Mouse (Mus musculus) midbrain, embryonic 12.5 days (tissue): Measurements from ENCODE around the gene Ckap4. TPM values are rescaled to one million over a fixed set of nuclear protein-coding genes. Genes with fewer than 3 reads are reported as not detected.

Experiments used
- ATAC-seq: fragments of 200-750 bp; cut with Nextera tagmentation; 2 replicates; pipeline ENCODE4 v1.8.0; 2017; ENCODE audit warnings: low read depth, moderate TSS enrichment, moderate library complexity; ENCODE audit not compliant: low FRiP score
- H3K27ac ChIP-seq: fragments of 300-500 bp; sonication (generic); replicated peaks from 2 replicates; pipeline ENCODE4 v1.5.1; 2016; ENCODE audit warnings: mild to moderate bottlenecking
- H3K27me3 ChIP-seq: fragments of 300-500 bp; sonication (generic); 2 replicates; pipeline ENCODE4 v1.6.1; 2016; ENCODE audit warnings: mild to moderate bottlenecking
- H3K36me3 ChIP-seq: fragments of 300-500 bp; sonication (generic); 2 replicates; pipeline ENCODE4 v1.6.1; 2016
- H3K4me1 ChIP-seq: fragments of 300-500 bp; sonication (generic); 2 replicates; pipeline ENCODE4 v1.6.1; 2016
- H3K4me2 ChIP-seq: fragments of 300-500 bp; sonication (generic); replicated peaks from 2 replicates; pipeline ENCODE4 v1.6.1; 2016; ENCODE audit warnings: mild to moderate bottlenecking, moderate library complexity
- H3K4me3 ChIP-seq: fragments of 300-500 bp; sonication (generic); 2 replicates; pipeline ENCODE4 v1.5.1; 2016; ENCODE audit warnings: mild to moderate bottlenecking
- H3K9ac ChIP-seq: fragments of 300-500 bp; sonication (generic); replicated peaks from 2 replicates; pipeline ENCODE4 v1.6.1; 2016; ENCODE audit warnings: mild to moderate bottlenecking, moderate library complexity
- H3K9me3 ChIP-seq: fragments of 300-500 bp; sonication (generic); 2 replicates; pipeline ENCODE4 v1.6.1; 2016; ENCODE audit warnings: mild to moderate bottlenecking
- WGBS: fragments of 180-500 bp; shearing (Covaris S2); methylation state at CpG from one replicate; pipeline ENCODE4 v1.1.7; 2016; 5-methylcytosine and 5-hydroxymethylcytosine counted together
- polyA plus RNA-seq: library from polyadenylated mRNA; unstranded; fragments of >200 nt; fragmentation: Nextera tagmentation; extraction: Ambion mirVana; gene quantifications from 2 replicates; pipeline ENCODE4 v1.2.1, GENCODE M21; 2016

The Ckap4 gene
- polyA plus RNA-seq, 1 experiment from 2014 or later, result 105 TPM

DNA sequence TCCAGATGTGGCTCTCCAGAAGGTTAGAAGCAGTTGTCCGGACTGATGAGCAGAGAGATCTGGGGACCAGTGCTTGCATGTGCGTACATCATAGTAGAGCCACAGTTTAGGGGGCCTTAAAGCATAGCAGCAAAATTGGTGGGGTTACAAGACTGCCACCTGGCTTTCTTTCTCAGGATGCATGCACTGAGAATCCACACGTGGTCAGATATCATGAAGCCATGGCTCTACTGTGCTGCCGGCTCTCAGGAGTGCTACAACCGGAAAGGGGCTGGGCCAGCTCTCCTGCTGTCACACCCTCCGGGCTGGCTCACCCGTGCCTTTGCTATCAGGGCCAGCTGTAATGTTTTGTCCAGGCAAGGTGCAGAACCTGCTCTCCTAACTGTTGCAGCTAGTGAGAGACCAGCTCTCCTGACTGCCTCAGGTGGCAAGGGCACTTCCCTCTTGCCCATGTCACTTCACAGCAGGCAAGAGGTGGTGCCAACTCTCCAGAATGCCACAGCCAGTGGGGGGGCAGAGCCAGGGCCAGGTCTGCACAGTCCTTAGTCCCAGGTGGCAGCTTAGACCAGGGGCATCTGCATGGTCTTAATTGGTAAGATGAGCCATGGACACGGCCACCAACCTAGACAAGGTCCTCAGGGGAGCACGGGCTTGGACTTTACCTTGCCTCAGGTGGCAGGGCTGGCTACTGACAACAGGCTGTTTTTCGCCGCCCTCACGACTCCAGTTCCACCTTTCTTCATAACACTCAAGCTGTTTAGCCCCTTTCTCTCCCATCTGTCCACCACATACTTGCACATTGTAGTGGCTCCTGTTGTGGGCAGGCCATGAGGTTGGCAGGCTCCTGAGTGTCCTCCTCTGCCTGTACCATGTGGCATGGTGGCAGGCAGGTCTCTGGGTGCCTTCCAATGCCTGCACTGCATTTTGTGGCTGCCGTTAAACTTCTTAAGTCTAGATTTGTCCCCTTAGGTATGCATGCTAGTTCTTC lies 29.0 kb upstream of the Ckap4 start:
- no peak for ATAC-seq
- no peaks in the 10 kb centered on the region for H3K4me1 ChIP-seq
- H3K27ac ChIP-seq, result no peak overlapping the region
- no peak overlapping the region for H3K9ac ChIP-seq
- H3K9me3 ChIP-seq, result 0 out of 2 replicates have a peak, but pooled peaks cover 9% of the 10 kb centered on the region
- no peaks in the 10 kb centered on the region for H3K36me3 ChIP-seq
- 75% methylated on average over 13 of the region's 13 CpGs for WGBS
- 0 out of 2 replicates have a peak, but pooled peaks cover 2% of the 10 kb centered on the region for H3K27me3 ChIP-seq
- no peak overlapping the region for H3K4me2 ChIP-seq
- H3K4me3 ChIP-seq, result no peak overlapping the region

DNA sequence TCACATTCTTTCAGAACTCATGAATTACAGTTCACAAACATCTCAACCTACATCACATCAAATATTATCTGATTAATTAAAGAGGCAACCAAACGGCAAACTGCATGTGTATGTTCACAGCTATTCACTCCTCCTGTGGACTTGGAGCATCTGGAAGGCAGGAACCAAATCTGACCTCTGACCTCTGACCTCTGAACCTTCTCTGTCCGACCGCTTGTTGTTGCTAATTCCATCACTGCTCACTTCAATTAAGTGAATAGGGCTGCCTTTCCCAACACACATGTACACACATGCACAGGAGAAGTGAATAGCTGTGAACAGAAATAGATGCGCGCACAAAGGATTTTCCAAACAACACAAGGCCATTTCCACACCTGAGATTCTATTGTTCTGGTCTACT lies 28.3 kb upstream of the Ckap4 start:
- Histone ChIP-seq H3K4me1 (no peaks in the 10 kb centered on the region), H3K27ac (no peak overlapping the region), H3K9me3 (0 out of 2 replicates have a peak, but pooled peaks cover 10% of the 10 kb centered on the region), H3K9ac (no peak overlapping the region), H3K36me3 (no peaks in the 10 kb centered on the region), H3K4me2 (no peak overlapping the region), H3K4me3 (no peak overlapping the region), H3K27me3 (0 out of 2 replicates have a peak, but pooled peaks cover 2% of the 10 kb centered on the region)
- no peak for ATAC-seq
- WGBS, result 62% methylated on average over 5 of the region's 5 CpGs

DNA sequence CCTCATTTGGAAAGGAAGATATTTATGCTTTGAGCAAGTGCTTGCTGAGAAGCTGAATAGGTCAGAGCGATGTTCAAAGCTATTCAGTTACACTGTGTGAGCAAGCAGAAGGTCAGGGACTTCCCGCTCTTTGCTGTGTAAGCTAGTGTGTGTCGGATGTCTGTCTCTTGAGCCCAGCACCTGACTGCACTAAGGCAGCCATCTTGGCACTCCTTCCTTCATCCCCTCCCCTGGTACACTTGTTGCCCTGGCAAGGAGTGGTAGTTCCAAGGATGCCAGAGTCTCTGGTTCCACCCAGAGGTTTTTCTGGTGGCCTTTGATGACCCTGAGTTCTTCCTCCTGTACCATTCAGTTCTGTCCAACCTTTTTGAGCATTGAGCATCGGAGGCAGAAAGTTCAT lies 26.1 kb upstream of the Ckap4 start:
- Histone ChIP-seq H3K36me3 (no peaks in the 10 kb centered on the region), H3K9me3 (0 out of 2 replicates have a peak, but pooled peaks cover 10% of the 10 kb centered on the region), H3K4me3 (no peak overlapping the region), H3K9ac (no peak overlapping the region), H3K4me1 (no peaks in the 10 kb centered on the region), H3K4me2 (no peak overlapping the region), H3K27me3 (0 out of 2 replicates have a peak, but pooled peaks cover 2% of the 10 kb centered on the region), H3K27ac (no peak overlapping the region)
- WGBS, result 82% methylated on average over 4 of the region's 4 CpGs
- no peak for ATAC-seq

DNA sequence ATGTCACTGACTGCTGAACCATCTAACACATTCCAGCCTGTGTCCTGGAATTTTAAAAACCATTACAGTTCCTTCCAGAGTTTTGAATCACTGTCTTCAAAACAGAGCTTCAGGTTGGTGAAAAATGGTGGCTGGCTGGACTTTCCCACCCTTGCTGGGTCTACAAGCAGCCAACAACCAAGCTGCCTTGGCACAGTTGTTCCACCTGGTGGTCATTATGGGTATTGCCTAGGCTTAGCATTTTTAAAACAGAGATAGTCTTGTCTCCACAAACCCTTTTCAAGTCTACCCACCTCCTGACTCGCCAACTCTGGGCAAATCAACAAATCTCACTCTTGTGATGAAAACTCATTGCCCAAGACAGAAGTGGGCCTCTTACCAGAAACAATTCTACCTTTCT lies 24.6 kb upstream of the Ckap4 start:
- no peak for ATAC-seq
- Histone ChIP-seq H3K27ac (no peak overlapping the region), H3K27me3 (0 out of 2 replicates have a peak, but pooled peaks cover 2% of the 10 kb centered on the region), H3K4me3 (no peak overlapping the region), H3K36me3 (no peaks in the 10 kb centered on the region), H3K4me2 (no peak overlapping the region), H3K4me1 (no peaks in the 10 kb centered on the region), H3K9ac (no peak overlapping the region), H3K9me3 (0 out of 2 replicates have a peak, but pooled peaks cover 10% of the 10 kb centered on the region)
- 89% methylated on average over 1 of the region's 1 CpGs for WGBS

DNA sequence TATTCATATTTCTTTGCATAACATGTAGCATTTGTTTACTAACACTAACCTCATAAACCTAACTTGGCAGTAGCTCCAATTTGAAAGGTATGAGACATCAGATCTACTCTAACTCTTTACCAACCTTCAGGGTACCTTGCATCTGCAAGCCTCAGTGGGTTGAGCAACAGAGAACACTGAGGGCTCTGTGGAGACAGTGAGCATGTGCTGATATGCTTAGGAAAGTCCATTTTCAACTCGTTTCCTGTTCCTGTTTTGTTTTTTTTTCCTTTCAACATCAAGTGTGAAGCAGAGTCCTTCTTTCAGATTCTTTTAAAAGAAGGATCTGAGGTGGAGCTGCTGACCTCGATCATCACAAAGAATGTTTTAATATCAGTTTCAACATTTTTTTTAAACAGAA lies 22.3 kb upstream of the Ckap4 start:
- Histone ChIP-seq H3K4me2 (no peak overlapping the region), H3K9ac (no peak overlapping the region), H3K36me3 (no peaks in the 10 kb centered on the region), H3K9me3 (peaks cover 12% of the 10 kb centered on the region; the same call in 1 of the 2 replicates), H3K4me1 (no peaks in the 10 kb centered on the region), H3K27ac (no peak overlapping the region), H3K4me3 (no peak overlapping the region), H3K27me3 (no peaks in the 10 kb centered on the region)
- WGBS, result 85% methylated on average over 2 of the region's 2 CpGs
- no peak for ATAC-seq

DNA sequence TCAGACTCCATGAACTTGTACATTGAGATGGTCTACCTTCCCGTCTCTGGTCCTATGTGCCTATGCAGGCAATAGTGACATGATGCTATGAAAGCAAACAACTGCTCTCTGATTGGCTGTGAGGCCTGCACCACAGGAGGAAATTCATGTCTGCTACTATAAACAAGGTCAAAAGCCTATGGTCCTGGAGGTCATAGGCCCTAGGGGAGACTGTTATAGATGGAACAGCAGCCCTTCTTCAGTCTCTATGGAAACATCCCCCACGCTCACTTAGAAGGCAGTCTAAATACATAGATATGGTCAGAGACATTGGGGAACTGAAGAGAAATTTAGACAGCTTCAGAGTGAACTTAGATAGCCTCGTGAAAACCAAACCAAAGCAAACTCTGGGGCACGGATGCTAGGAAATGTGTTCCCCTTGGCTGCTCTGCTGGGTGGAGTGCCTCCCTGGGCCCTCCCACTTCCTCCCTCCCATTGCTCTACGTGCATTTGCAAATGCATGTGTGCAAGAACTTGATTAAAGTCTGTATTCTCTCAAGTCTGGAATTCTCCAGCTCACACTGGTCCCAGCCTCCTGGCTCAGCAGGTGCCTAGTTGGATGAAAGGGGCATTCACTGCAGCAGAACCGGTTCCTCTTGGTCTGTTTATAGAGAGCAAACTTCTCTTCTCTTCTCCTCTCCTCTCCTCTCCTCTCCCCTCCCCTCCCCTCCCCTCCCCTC lies 20.6 kb upstream of the Ckap4 start:
- Histone ChIP-seq H3K4me2 (no peak overlapping the region), H3K4me1 (no peaks in the 10 kb centered on the region), H3K9ac (no peak overlapping the region), H3K36me3 (no peaks in the 10 kb centered on the region), H3K9me3 (peaks cover 13% of the 10 kb centered on the region; the same call in 1 of the 2 replicates), H3K27ac (no peak overlapping the region), H3K27me3 (no peaks in the 10 kb centered on the region), H3K4me3 (no peak overlapping the region)
- ATAC-seq, result no peak
- WGBS, result 37% methylated on average over 6 of the region's 6 CpGs

DNA sequence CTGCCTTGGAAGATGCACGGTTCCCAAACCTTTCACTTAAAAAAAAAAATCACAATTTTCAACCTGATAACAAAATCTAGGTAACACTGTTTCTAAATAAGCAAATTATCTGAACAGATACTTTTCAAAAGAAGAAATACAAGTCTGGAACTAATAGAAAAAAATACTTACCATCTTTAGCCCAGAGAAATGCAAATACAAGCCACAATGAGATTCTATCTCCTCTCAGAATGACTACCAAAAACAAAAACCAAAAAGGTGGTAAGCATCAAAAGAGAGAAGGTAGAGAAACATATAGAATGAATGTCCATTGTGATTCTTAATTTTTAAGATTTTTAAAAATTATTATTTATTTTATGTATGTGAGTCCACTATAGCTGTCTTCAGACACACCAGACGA lies 18.6 kb upstream of the Ckap4 start:
- ATAC-seq, result no peak

DNA sequence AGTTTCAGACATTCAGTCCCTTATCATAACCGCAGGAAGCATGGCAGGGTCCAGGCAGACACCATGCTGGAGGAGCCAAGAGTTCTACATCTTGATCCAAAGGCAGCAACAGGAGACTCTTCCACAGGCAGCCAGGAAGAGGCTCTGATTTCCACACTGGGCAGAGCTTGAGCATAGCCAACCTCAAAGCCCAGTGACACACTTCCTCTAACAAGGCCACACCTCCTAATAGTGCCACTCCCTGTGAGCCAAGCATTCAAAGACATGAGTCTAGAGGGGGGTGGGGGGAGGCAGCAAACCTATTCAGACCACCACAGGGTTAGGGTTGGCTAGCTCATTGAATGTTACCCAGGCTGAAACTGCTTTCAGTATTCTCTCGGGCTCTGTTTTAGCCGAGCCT lies 18.0 kb upstream of the Ckap4 start:
- H3K9me3 ChIP-seq, result peaks cover 3% of the 10 kb centered on the region; the same call in 1 of the 2 replicates
- no peak overlapping the region for H3K4me2 ChIP-seq
- H3K9ac ChIP-seq, result no peak overlapping the region
- 92% methylated on average over 3 of the region's 3 CpGs for WGBS
- H3K4me1 ChIP-seq, result no peaks in the 10 kb centered on the region
- no peak overlapping the region for H3K4me3 ChIP-seq
- H3K27ac ChIP-seq, result no peak overlapping the region
- no peaks in the 10 kb centered on the region for H3K27me3 ChIP-seq
- no peak for ATAC-seq
- H3K36me3 ChIP-seq, result no peaks in the 10 kb centered on the region

More for the DNA sequence above, 18.6 kb upstream of the Ckap4 start:
- H3K4me3 ChIP-seq, result no peak overlapping the region
- 85% methylated on average over 2 of the region's 2 CpGs for WGBS
- no peak overlapping the region for H3K27ac ChIP-seq
- no peaks in the 10 kb centered on the region for H3K27me3 ChIP-seq
- H3K36me3 ChIP-seq, result no peaks in the 10 kb centered on the region
- H3K4me1 ChIP-seq, result no peaks in the 10 kb centered on the region
- peaks cover 3% of the 10 kb centered on the region; the same call in 1 of the 2 replicates for H3K9me3 ChIP-seq
- H3K4me2 ChIP-seq, result no peak overlapping the region
- no peak overlapping the region for H3K9ac ChIP-seq

DNA sequence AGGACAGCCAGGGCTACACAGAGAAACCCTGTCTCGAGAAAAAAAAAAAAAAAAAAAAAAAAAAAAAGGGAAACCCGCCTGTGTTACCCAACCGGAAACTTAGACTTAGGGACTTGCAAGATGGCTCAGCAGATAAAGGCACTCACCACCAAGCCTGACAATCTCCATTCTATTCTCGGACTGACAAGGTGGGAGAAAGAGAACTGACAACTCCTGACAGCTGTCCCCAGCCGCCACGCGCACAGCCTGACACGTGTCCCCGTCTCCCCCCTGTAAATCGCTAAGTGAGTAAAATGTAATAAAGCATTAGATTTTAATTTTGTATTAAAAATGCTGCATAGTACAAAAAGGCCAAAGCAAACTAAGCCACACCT lies 16.0 kb upstream of the Ckap4 start:
- H3K27ac ChIP-seq, result no peak overlapping the region
- no peak overlapping the region for H3K4me3 ChIP-seq
- H3K36me3 ChIP-seq, result no peaks in the 10 kb centered on the region
- H3K9me3 ChIP-seq, result peaks cover 3% of the 10 kb centered on the region; the same call in 1 of the 2 replicates
- H3K27me3 ChIP-seq, result no peaks in the 10 kb centered on the region
- 89% methylated on average over 10 of the region's 10 CpGs for WGBS
- no peak for ATAC-seq
- no peak overlapping the region for H3K4me2 ChIP-seq
- no peak overlapping the region for H3K9ac ChIP-seq
- no peaks in the 10 kb centered on the region for H3K4me1 ChIP-seq

DNA sequence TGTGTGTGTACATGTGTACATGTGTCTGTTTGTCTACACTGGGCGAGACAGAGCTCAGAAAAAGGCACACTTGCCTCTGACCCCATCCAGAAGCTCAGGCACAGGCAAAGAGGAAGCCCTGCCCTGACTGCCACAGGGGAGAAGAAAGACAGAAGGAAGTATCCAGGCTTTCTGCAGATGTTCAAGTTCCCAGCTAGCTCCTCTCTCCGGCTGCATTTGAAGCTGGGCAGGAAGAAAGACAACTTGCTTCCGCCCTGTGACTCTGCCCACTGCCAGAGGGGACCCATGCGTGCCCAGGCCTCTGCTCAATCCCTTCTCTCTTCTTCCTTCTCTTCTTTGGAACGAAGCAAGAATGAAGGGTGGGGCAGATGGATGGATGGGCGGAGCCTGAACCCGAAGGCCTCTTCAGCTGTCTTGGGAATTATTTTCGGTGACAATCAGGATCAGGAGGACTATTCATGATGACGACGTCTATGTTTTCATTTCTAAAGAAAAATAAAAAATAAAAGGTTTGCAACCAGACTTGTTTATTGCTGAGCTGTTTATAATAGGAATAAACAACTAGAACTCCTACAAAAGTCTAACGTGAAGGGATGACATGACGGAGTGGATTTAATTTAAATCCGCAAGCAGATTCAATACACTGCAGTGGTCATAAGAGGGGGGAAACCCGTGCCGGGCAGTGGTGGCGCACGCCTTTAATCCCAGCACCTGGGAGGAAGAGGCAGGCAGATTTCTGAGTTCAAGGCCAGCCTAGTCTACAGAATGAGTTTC lies 15.5 kb upstream of the Ckap4 start:
- H3K9ac ChIP-seq, result no peak overlapping the region
- no peak overlapping the region for H3K27ac ChIP-seq
- H3K4me1 ChIP-seq, result no peaks in the 10 kb centered on the region
- H3K36me3 ChIP-seq, result no peaks in the 10 kb centered on the region
- H3K27me3 ChIP-seq, result no peaks in the 10 kb centered on the region
- no peak for ATAC-seq
- H3K9me3 ChIP-seq, result peaks cover 3% of the 10 kb centered on the region; the same call in 1 of the 2 replicates
- 79% methylated on average over 17 of the region's 17 CpGs for WGBS
- no peak overlapping the region for H3K4me2 ChIP-seq
- no peak overlapping the region for H3K4me3 ChIP-seq

DNA sequence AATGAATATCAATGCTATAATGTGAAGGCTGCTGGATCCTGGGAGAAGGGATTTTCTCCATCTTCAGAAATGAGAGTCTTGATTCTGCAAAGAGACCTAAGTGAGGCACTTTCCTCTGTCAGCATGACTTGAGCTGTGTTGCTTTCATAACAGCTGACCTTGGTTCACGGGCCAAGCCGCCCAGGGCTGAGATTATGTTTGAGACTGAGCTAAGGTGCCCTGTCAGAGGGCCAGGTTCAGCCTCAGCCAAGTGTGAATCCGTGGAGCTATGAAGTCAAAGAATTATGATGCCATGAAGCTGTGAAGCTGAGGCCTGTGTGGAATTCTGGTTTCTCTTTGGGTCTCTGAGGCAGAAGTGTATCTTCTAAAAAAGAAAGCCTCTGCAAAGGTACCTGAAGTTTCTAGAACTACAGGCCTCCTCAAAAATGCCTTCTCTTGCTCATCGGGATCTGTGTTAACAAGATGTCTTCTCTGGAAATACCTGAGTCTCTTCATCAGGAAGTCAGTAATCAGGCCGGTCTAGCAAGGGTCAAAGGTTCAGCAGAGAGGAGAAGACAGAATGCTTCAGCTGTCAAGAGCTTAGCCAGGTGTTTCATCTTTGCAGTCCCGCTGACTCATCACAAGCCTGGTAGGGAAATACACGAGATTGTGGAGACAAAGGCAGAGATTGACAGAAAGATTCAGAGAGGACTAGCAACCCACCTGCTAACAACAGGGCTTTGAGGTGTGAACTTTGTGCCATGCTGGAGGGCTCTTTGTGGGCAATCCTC lies 11.2 kb upstream of the Ckap4 start:
- H3K4me1 ChIP-seq, result no peaks in the 10 kb centered on the region
- H3K4me3 ChIP-seq, result no peak overlapping the region
- no peak overlapping the region for H3K9ac ChIP-seq
- no peak overlapping the region for H3K4me2 ChIP-seq
- H3K36me3 ChIP-seq, result no peaks in the 10 kb centered on the region
- ATAC-seq, result no peak
- no peaks in the 10 kb centered on the region for H3K27me3 ChIP-seq
- H3K9me3 ChIP-seq, result no peaks in the 10 kb centered on the region
- H3K27ac ChIP-seq, result no peak overlapping the region
- 74% methylated on average over 7 of the region's 7 CpGs for WGBS
